Comparison of ENCODE assay signal across 10 mouse cellular contexts in the genomic region with DNA sequence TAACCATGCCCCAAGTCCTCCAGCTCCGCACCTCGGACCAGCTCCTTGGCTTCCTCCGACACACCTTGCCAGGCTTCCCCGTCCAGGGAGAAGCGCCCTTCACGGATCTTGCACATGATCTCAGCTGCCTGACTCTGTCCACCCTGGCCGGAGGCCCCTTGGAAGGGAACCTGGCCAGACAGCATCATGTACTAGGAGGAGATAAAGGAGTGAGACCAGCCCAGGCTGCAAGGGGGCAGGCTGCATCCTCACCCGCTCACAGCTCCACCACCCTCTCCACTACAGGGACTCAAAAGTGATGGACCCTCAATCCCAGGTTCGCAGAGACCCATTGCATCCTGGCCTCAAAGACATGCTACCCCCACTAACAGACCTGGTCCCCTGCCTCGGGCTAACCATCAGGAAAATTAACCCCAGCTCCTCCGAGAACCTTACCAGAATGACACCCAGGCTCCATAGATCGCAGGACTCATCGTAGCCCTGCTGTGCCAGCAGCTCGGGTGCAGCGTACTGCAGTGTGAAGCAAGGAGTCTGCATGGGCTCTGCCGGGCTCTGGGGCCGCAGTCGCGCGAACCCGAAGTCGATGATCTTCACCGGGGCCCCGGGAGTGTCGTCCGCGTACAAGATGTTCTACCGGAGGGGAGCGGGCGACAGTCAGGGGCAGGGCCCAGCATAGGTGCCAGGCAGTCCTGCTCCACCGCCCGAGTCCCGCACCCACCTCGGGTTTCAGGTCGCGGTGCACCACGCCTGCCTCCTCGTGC. TPM values are rescaled to one million over a fixed set of nuclear protein-coding genes. Genes with fewer than 3 reads are reported as not detected.
A peak's percentile ranks its signal among the peaks of the same experiment; 100 is the strongest.
DNase-seq lines count a peak whose midpoint lies in the region; ATAC-seq lines count a peak whose summit lies in the region.
"Had no signal": no experiment of that assay in that cellular context is flagged by ENCODE, and none has a peak within 500 bp of the region (broad histone marks: within the 10 kb centered on the region; RNA-seq: fewer than 3 reads in every experiment).

No protein-coding gene starts in this region.

- H3K4me1 ChIP-seq in lung, embryonic 15.5 days, result peaks cover 13% of the 10 kb centered on the region
- H3K4me1 ChIP-seq in limb, embryonic 10.5 days, result peaks cover 20% of the 10 kb centered on the region
- peaks cover 27% of the 10 kb centered on the region for H3K4me1 ChIP-seq in neural tube, embryonic 15.5 days

- no peaks in the 10 kb centered on the region for H3K9me3 ChIP-seq in lung, embryonic 15.5 days
- H3K9me3 ChIP-seq in limb, embryonic 10.5 days (replicated peaks), result no peaks in the 10 kb centered on the region
- H3K9me3 ChIP-seq in neural tube, embryonic 15.5 days (replicated peaks), result no peaks in the 10 kb centered on the region

- peaks cover 36% of the 10 kb centered on the region for H3K27me3 ChIP-seq in lung, embryonic 15.5 days
- peaks cover 100% of the 10 kb centered on the region for H3K27me3 ChIP-seq in limb, embryonic 10.5 days (ENCODE audit: low read depth, poor library complexity, severe bottlenecking)
- peaks cover 47% of the 10 kb centered on the region for H3K27me3 ChIP-seq in neural tube, embryonic 15.5 days (replicated peaks)

- no peak overlapping the region; the same call in 1 of the 2 replicates for H3K4me3 ChIP-seq in lung, embryonic 15.5 days
- peak overlapping the region; percentile 44 for H3K4me3 ChIP-seq in limb, embryonic 10.5 days
- peak overlapping the region; percentile 43 for H3K4me3 ChIP-seq in neural tube, embryonic 15.5 days (replicated peaks)

- no peak overlapping the region for H3K27ac ChIP-seq in lung, embryonic 15.5 days
- H3K27ac ChIP-seq in limb, embryonic 10.5 days, result no peak overlapping the region
- H3K27ac ChIP-seq in neural tube, embryonic 15.5 days (replicated peaks), result 0 out of 2 replicates have a peak overlapping the region, but pooled peaks have one; percentile 33

- no peak overlapping the region for H3K9ac ChIP-seq in lung, embryonic 15.5 days
- peak overlapping the region; percentile 33 for H3K9ac ChIP-seq in neural tube, embryonic 15.5 days (replicated peaks)

- peaks cover 45% of the 10 kb centered on the region for H3K36me3 ChIP-seq in lung, embryonic 15.5 days
- no peaks in the 10 kb centered on the region for H3K36me3 ChIP-seq in limb, embryonic 10.5 days
- peaks cover 11% of the 10 kb centered on the region for H3K36me3 ChIP-seq in neural tube, embryonic 15.5 days

- DNase-seq in embryo, embryonic 9.5 days (ENCODE audit: extremely low spot score), result peak; percentile 8
- no peak for DNase-seq in embryo, embryonic 10 days (ENCODE audit: low spot score)
- DNase-seq in lung, postnatal 25 days (ENCODE audit: low spot score), result no peak
- peak; percentile 48 for DNase-seq in limb, embryonic 10.5 days (ENCODE audit: low spot score)
- no peak for DNase-seq in right cerebral cortex, adult 18-20 months
- DNase-seq in left cerebral cortex, adult 9 months (ENCODE audit: low spot score in 2 of 2), result no peak
- DNase-seq: cerebellum, adult 2 months; lung, adult 18-20 months had no signal

- 0 out of 2 replicates have a peak, but pooled peaks have one; percentile 7 for ATAC-seq in lung, embryonic 15.5 days (ENCODE audit: borderline replicate concordance, extremely low read depth, low FRiP score, low TSS enrichment)
- ATAC-seq in neural tube, embryonic 15.5 days (ENCODE audit: low FRiP score), result peak; percentile 48

- peak overlapping the region; percentile 57 for H3K4me2 ChIP-seq in lung, embryonic 15.5 days
- H3K4me2 ChIP-seq in neural tube, embryonic 15.5 days, result peak overlapping the region; percentile 70

- 28% methylated on average over 35 of the region's 38 CpGs for WGBS in lung, embryonic 15.5 days
- 2% methylated on average over 38 of the region's 38 CpGs for WGBS in limb, embryonic 10.5 days
- WGBS in neural tube, embryonic 15.5 days, result 9% methylated on average over 38 of the region's 38 CpGs

RNA-seq across cellular contexts. Expression of a gene that starts 9.7 kb away (rescaled TPM):
- polyA plus RNA-seq in lung, embryonic 15.5 days (2015; fragmentation: Nextera tagmentation; extraction: Ambion mirVana), result 33.4 and 36.1 TPM in 2 replicates
- polyA plus RNA-seq in limb, embryonic 10.5 days (2016; fragmentation: Nextera tagmentation; extraction: Ambion mirVana), result 2.8 and 4.8 TPM in 2 replicates
- polyA plus RNA-seq in neural tube, embryonic 15.5 days (2015; fragmentation: Nextera tagmentation; extraction: Ambion mirVana), result 15.7 and 16.2 TPM in 2 replicates

RNA-seq across cellular contexts. Expression of a gene that starts 27.3 kb away (rescaled TPM):
- polyA plus RNA-seq in lung, embryonic 15.5 days (2015; fragmentation: Nextera tagmentation; extraction: Ambion mirVana), result 1.3 and 1.7 TPM in 2 replicates
- 0.15 and 0.61 TPM in 2 replicates for polyA plus RNA-seq in limb, embryonic 10.5 days (2016; fragmentation: Nextera tagmentation; extraction: Ambion mirVana)
- polyA plus RNA-seq in neural tube, embryonic 15.5 days (2015; fragmentation: Nextera tagmentation; extraction: Ambion mirVana), result 0.92 and 1.8 TPM in 2 replicates

Comparison
In these comparisons a context has a peak if more than half of its experiments do, and no peak if none do; other contexts are left out.
1. DNase-seq: peak in embryo, embryonic 9.5 days (single experiment) and limb, embryonic 10.5 days (single experiment); none in embryo, embryonic 10 days (single experiment), lung, postnatal 25 days (single experiment), right cerebral cortex, adult 18-20 months (single experiment) and left cerebral cortex, adult 9 months (0 of 2).